Mouse (Mus musculus) T-helper 2 cell (primary cell): ENCODE results near the gene Olfr1360.

Source experiments
- in situ Hi-C: fragments of 300-600 bp; cut with MboI, MseI; formaldehyde crosslinking; loops from one replicate; pipeline ENCODE4 v1.15.1; 2025; ENCODE audit warnings: high pct_unique_total_duplicates

The Olfr1360 gene

DNA sequence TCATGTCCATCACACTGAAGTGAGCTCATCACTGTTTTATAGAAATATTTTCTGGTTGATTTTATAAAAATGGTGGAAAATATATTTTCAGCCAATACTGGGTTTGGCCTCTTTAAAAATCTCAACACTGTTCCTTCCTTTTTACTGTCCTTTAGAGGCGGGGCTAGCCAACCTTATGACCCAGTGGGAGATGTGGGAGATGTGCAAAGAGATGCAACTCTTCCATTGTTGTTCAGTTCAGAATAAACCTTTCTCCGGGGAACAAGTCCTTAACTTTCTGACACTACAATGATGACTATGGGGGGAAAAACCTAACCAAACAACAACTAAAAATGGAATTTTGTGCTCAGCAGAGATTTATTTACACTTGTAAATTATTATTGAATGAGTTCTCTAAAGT is at the start of gene Olfr1360:
Gene Olfr1360, minus strand, starts transcription at position 101 of the 400 bp plus-strand sequence.
- in situ Hi-C loops: no loop called here

GRCm38 (mm10) chr13:21722993-21723836 is 46.0 kb upstream of the Olfr1360 start:
- in situ Hi-C loops: loop anchor here (25.0 kb wide), 2 partner anchors 486 to 1714 kb away; no protein-coding TSS in a partner anchor

DNA sequence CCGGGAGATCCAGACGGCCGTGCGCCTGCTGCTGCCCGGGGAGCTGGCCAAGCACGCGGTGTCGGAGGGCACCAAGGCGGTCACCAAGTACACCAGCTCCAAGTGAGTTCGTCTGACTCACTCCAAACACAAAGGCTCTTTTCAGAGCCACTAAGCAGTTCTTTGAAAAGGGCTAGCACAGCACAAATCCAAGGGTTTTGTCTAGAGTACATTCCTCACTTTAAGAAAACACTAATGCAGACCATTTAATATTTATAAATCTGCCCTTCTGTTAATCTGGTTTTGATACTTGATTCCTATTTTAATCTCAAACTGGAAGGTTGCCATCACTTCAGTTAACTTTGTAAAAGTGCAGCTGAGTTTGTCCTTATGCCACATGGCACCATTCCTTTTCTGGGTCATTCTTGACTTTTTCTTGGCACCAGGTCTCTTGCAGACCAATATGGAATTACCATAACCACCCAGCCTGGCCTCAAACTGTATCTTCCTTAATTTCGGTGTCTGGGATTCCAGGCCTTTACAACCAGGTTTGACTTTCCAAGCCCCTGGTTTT is 45.2 kb upstream of the Olfr1360 start:
- in situ Hi-C loops: loop anchor here (25.0 kb wide), 2 partner anchors 485 to 1715 kb away; no protein-coding TSS in a partner anchor

DNA sequence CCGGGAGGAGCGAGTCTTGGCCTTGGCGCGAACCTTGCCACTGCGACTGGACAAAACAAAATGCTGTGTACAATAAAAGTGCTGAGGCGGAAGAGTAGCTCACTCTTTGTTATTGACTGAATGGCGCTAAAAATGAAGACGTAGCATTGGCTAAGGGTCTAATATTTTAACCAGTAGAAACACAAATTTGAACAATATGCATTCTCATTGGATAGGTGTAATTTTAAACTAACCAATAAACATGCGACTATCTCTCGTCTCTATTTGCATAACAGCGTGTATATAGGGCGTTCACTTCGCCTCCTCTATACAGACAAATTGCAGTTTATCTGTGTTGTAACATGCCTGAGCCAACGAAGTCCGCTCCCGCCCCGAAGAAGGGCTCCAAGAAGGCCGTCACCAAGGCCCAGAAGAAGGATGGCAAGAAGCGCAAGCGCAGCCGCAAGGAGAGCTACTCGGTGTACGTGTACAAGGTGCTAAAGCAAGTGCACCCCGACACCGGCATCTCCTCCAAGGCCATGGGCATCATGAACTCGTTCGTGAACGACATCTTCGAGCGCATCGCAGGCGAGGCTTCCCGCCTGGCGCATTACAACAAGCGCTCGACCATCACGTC is 44.7 kb upstream of the Olfr1360 start, which contains the start of gene Hist1h2bm:
Gene Hist1h2bm, plus strand, starts transcription at position 288 of the 616 bp plus-strand sequence.
- in situ Hi-C loops: loop anchor here (25.0 kb wide), 2 partner anchors 485 to 1715 kb away; no protein-coding TSS in a partner anchor

- in situ Hi-C loops: loop anchor here (25.0 kb wide), 2 partner anchors 484 to 1716 kb away; no protein-coding TSS in a partner anchor
Observed at GRCm38 (mm10) chr13:21721107-21721756, 44.0 kb upstream of the Olfr1360 start.

DNA sequence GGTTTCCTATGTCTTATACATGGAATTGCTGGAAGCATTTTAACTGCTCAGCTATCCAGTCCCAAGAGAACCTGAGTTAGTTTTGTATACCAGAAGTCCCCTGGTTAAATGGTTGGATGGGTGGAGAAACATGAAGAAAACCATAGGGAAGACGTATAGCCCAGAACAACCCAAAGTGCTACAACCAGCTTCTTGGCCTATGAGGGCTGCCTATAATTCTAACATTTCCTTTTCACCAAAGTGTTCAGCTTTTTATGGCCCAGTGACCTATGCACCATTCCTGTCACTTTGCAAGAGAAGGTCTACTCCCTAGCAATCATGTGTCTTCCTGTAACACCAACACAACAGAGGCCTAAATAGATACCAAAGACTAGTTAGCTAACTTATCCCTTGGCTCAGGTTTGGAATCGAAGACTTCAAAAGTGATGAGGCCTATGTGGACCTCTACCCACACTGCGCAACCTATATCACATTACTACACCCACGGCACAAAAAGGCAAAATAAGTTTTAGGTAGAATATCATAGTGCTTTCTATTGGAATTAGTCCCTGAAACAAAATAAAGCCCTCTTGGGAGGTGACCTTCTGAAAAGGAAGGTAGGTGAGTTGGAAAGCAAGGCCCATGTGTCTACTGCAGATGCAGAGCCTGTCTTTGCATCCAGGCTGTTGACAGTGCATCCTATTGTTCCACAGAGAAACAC is 41.3 kb upstream of the Olfr1360 start:
- in situ Hi-C loops: loop anchor here (5.0 to 25.0 kb wide), 5 partner anchors 319 to 1964 kb away; partner anchors contain the start of genes Hist1h2ac, Hist1h2ad, Hist1h2ae and Hist1h2ah

- in situ Hi-C loops: loop anchor here (5.0 to 25.0 kb wide), 5 partner anchors 320 to 1965 kb away; partner anchors contain the start of genes Hist1h2ac, Hist1h2ad, Hist1h2ae and Hist1h2ah
Observed at GRCm38 (mm10) chr13:21717397-21718357, 40.5 kb upstream of the Olfr1360 start, which contains the start of gene Hist1h3h. Gene Hist1h3h, plus strand, starts transcription at chr13:21717659.

DNA sequence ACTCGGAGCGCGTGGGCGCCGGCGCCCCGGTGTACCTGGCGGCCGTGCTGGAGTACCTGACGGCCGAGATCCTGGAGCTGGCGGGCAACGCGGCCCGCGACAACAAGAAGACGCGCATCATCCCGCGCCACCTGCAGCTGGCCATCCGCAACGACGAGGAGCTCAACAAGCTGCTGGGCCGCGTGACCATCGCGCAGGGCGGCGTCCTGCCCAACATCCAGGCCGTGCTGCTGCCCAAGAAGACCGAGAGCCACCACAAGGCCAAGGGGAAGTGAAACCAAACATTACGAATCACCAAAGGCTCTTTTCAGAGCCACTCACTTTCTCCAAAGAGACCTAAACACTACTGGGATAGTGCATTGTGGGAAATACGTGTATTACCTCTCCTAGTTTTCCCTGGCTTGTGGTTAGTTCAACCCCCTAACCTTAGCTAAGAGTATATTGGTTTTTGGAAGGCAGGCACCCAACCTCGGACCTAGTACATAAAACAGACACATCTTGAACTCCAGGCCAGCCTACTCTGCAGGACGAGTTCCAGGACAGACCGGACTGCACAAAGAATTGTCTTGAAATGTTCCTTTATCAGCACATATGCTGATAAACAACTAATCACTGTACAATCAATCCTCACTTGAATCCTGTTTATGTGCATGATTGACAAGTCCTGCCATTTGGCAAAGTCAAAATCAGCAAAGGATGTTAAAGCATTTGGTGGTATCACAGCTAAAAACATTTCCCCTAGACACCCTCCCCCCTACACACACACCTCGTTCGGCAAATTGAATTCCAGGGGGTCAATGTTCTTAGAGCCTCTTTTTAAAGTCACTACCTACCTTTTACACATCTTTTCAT is 39.6 kb upstream of the Olfr1360 start:
- in situ Hi-C loops: loop anchor here (5.0 to 25.0 kb wide), 5 partner anchors 321 to 1966 kb away; partner anchors contain the start of genes Hist1h2ac, Hist1h2ad, Hist1h2ae and Hist1h2ah

GRCm38 (mm10) chr13:21715864-21716539 is 38.8 kb upstream of the Olfr1360 start, which contains the start of the genes Hist1h2bl and Hist1h2ai:
Gene Hist1h2bl, minus strand, starts transcription at chr13:21716143.
Gene Hist1h2ai, plus strand, starts transcription at chr13:21716422.
- in situ Hi-C loops: loop anchor here (5.0 to 25.0 kb wide), 5 partner anchors 321 to 1966 kb away; partner anchors contain the start of genes Hist1h2ac, Hist1h2ad, Hist1h2ae and Hist1h2ah

DNA sequence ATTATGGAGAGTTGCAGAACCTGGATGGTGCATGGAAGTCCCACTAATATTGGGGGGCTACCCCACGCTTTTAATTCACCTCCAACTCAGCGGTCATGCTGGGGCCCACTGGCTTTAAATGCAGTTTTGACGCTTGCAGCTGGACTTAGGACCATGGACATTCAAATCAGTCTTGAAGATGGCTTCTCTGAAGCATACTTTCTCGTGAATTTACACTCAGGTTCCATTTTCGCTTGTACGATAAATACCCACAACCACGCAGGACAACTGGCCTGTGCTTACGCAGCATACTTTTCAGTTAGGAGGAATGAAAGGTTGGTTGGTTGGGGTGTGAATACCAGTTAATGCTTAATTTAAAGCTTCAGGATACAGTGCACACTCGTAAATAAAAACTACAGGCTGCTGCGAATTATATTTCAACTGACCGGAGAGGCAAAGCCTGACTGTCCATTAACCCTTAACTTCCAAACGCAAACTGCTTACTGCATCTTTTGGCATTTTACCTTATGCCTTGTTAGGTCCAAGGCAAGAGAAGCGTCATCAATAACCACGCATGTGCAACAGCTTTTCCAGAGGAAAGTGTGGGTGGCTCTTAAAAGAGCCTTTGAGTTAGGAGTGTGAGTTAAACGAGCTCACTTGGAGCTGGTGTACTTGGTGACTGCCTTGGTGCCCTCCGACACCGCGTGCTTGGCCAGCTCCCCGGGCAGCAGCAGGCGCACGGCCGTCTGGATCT is 38.1 kb upstream of the Olfr1360 start:
- in situ Hi-C loops: loop anchor here (5.0 to 25.0 kb wide), 5 partner anchors 322 to 1967 kb away; partner anchors contain the start of genes Hist1h2ac, Hist1h2ad, Hist1h2ae and Hist1h2ah

DNA sequence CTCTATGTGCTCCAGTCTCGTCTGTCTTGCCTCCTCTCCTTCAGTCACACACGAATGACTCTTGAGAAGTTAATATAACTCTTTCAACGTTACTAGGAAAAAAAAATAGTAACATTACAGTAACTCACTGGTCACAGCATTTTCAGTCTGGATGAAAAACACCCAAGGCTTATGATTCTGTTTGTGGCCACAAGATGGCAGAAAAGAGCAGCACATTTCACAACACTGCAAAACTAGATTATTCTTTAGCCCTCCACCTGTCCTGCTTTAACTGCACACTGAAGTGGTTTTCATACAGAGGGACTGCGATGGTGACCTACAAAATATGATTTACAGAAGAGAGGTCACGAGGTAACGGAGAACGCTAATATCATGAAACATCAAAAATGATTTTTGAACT is 37.5 kb upstream of the Olfr1360 start:
- in situ Hi-C loops: loop anchor here (5.0 to 25.0 kb wide), 5 partner anchors 323 to 1968 kb away; partner anchors contain the start of genes Hist1h2ac, Hist1h2ad, Hist1h2ae and Hist1h2ah

DNA sequence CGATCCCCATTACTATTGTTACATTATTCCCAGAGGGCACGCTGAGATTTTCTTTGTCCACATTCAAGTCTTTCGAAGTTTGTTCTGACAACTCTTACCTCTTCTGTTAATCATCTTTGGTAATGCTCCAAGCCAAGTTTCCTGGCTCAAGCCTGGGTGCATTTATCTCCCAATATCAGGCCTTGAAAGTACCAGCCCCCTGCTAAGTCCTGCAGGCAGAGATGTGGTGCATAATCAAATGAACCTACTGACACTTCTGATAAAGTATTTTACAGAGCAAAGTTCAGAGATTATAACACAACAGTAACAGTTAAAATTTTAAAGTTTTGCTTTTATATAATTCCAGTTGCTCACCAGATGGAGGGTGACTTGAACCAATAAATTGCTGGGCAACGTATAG is 34.5 kb upstream of the Olfr1360 start:
- in situ Hi-C loops: loop anchor here (10.0 to 25.0 kb wide), 3 partner anchors 474 to 1863 kb away; partner anchors contain the start of genes Hist1h2ad, Hist1h2ae, Hist1h2bf and Hist1h2bg

DNA sequence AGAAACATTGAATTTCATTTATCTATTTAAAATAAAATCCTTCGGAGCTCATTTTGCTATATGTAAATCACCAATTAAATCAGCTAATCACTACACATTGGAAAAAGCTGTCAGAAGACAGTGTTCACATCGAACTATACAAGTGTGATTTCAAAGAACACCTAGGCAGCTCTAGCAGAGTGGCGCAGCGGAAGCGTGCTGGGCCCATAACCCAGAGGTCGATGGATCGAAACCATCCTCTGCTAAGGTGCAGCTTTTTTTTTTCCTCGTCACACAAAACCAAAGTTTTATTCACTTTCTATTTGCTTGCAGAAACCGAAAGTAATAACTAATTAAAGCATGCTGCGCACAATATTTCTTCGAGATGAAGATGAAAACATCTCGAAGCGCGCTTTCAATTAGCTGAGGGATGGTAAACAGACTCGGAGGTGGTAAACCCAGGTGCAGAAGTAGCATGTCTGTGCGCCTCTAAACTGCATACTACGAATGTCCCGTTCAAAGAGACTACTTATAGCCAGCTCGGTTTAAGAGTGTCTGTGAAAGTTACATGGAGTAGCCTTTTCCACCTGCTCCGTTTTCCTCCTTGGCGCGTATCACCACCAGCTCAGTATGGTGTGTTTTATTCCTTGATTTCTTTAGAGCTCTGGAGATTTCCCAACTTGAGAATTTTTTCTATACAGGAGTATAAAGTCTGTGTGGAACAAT is 33.8 kb upstream of the Olfr1360 start:
- in situ Hi-C loops: loop anchor here (10.0 to 25.0 kb wide), 3 partner anchors 474 to 1864 kb away; partner anchors contain the start of genes Hist1h2ad, Hist1h2ae, Hist1h2bf and Hist1h2bg

DNA sequence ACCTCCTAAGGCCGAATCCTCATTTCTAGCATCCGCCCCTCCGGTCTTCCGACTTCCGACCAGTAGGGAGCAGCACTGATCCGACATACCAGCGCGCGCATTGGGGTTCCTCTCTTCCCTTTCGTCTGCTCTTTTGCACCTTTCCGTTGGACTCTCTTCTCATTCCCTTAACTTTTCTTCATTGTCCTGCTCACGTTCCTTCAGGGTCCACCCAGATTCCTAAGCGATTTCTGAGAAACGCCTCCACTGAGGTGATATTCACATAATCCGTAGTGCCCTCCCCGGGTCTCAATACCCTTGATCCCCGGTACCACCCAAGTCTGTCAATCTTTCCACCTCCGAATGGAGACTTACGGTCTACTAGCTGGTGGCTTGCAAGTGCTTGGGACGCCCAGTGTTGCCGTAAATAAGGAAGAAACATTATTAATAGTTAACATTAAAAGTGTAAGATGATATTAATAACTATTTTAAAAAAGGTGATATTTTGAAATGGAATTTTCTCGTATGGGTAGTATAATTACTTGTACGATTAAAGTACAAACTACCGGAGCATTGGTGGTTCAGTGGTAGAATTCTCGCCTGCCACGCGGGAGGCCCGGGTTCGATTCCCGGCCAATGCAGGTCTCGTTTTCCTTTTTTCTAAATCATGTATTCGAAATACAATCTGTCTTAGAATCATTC is 33.0 kb upstream of the Olfr1360 start:
- in situ Hi-C loops: loop anchor here (10.0 to 25.0 kb wide), 3 partner anchors 473 to 1865 kb away; partner anchors contain the start of genes Hist1h2ad, Hist1h2ae, Hist1h2bf and Hist1h2bg

GRCm38 (mm10) chr13:21706669-21707068 is 29.5 kb upstream of the Olfr1360 start:
- in situ Hi-C loops: loop anchor here (10.0 to 25.0 kb wide), 4 partner anchors 182 to 1731 kb away; partner anchors contain the start of gene Trim27
